Mouse (Mus musculus) megakaryocyte, adult 5-6 weeks (primary cell): Measurements from ENCODE around the gene Ddx55. TPM values are rescaled to one million over a fixed set of nuclear protein-coding genes. Genes with fewer than 3 reads are reported as not detected.
A peak's percentile ranks its signal among the peaks of the same experiment; 100 is the strongest.

ENCODE experiments used
- ATAC-seq: 2 replicates; pipeline ENCODE4 v1.8.0; 2016; ENCODE audit warnings: mild to moderate bottlenecking, inconsistent platforms; ENCODE audit not compliant: poor library complexity, severe bottlenecking
- total RNA-seq, 2 experiments: library from RNA; stranded (forward) in 1 of 2; stranded (reverse) in 1 of 2; fragments of 153-499, 151-499 nt in 1 of 2; fragments of 221-1000, 200-1000 nt in 1 of 2; gene quantifications; 2 replicates each; pipeline versions ENCODE4 v1.2.3 to v1.2.4; 2015 to 2017

The Ddx55 gene
- total RNA-seq (2015) (6.5 and 7.7 TPM in 2 replicates), total RNA-seq (2017) (7.2 and 15.1 TPM in 2 replicates)

DNA sequence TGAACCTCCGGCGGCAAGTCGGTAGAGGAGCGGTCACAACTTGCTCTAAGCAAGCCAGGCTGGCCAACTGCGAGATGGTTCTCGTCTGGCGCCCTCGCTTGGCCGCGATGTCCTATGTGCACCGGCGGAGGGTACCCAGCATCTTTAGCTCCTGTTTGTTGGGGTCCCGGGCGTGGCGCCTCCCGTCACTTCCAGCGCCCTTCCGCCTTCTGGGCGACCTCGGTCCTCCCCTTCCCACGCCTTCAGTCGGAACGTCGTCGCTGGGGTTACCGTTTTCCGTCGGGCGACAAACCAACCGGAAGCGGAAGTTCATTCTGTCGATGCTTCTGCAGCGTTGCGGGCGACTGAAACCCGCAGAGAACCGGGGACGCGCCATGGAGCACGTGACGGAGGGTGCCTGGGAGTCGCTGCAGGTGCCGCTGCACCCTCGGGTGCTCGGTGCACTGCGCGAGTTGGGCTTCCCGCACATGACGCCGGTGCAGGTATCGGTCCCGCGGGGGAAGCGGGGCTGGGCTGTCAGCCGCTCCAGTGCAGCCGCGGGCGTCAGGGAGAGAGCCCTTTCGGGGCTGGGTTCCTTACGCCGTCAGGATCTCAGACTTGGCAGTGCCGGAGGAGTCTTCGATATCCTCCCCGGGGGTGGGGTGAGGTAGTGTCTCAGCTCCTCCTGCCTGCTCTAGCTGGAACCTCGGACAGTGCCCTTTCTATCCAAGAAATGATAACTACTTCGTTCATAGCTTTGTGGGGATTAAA, at the start of gene Ddx55:
TSS of gene Ddx55 (plus strand) at position 307 of the 750 bp plus-strand sequence.
- peak; percentile 98 for ATAC-seq

DNA sequence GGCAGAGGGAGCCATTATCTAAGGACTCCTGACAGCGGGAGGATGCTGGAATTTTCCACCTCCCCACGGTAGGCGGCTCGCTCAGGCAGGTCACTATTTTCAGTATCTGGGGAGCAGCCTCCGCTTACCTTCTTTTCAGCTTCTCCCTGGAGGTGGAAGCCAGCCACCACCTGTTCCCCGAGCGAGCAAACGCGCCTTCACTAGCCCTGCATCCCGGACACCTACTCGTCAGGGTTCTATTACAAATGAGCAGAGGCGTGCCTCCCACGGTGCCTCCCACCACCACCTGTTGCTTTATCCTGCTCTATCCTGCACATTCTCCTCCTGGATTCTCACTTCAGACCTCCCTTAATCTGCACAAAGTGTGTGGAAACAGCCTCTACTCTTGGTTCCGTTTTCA, 48.9 kb upstream of the Ddx55 start:
- no peak for ATAC-seq

GRCm38 (mm10) chr5:124505235-124505634, 47.4 kb upstream of the Ddx55 start:
- ATAC-seq, result no peak

DNA sequence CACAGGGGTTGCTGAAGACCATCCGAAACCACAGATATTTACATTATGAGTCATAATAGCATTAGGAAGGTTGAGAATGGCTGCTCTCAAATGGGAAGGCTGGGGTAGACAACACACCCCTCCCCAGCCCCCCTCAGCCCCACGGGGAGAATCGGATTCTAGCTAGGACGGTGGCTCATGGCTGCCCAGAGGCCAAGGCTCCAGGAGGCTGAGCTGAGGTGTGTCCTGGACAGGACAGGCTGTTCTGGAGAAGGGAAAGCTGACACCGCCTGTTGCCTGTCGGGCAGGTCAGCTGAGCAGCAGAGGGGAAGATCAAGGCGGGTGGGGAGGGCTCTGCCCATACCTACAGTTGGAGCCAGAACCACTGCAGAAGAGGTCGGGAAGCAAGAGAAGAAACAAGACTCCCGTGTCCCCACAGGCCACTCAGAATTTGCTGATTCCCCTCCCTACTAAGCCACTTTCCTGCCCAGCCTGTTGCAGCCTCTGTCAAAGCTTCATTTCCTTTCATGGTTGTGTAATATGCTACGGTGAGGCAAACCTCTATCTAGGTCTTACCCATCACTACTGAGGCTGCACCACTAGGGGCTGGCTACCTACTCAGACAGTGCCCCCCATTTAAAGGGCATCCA, 45.8 kb upstream of the Ddx55 start:
- peak; percentile 91 for ATAC-seq

DNA sequence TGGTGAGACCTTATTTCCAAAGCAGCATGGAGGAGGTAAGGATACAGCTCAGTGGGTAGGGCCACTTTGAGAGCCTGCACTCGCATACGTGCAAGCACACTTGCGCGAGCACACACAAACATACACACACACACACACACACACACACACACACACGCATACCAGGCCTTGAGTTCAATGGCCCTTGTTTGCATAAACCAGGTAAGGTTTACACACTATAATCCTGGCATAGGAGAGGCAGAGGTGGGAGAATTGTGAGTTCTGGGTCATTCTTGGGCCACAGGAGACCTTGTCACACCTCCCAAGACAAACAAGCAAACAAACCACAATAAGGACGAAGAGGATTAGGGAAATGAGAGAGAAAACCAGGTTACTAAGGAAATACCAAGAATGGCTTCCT, 43.5 kb upstream of the Ddx55 start:
- ATAC-seq, result no peak

DNA sequence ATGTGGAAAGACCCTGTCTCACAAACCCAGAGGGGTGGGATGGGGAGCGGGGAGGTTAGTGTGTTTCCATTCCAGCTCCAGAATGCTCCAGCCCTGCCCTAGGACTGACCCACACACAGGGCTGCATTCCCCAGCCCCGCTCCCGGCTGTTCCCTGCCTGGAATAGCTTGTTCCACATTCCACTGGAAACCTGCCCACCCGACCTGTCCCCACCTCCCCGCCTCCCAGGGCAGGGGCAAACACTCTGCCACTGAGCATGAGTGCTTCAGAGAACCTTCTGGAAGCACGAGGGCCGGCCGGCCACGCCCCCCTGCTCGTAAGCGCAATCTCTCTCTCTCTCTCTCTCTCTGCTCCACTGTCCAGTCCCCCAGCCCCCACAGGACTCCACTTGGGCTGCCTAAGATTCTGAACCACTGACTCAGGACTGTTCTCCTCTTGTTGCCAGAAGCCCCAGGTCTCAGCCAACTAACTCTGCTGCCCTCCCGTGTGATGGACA, 42.9 kb upstream of the Ddx55 start:
- no peak for ATAC-seq

DNA sequence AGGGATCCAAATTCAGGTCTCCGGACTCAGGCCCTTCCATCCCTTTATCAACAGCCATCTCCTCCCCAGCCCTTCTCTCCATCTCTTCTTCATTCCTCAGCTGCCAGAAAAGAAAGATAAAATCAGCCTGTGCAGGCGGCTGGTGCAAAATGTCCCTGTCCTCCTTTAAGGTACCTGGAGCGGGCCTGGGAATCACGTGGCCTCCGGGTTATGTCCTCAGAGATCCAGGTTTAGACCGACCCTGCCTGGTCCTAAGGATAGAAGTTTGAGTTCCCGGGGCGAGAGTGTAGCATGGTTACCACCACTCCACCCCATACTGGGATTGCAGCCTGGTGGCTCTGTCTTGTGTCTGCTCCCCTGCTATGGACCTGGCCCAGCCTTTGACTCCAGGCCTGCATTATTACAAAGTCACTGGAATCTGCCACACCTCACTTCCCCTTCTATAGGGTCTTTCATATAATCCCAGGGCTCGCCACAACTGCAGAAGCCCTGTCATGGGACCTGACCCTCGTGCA, 42.1 kb upstream of the Ddx55 start:
- no peak for ATAC-seq

- ATAC-seq, result peak; percentile 54
Observed at GRCm38 (mm10) chr5:124515789-124516188, 36.9 kb upstream of the Ddx55 start.

DNA sequence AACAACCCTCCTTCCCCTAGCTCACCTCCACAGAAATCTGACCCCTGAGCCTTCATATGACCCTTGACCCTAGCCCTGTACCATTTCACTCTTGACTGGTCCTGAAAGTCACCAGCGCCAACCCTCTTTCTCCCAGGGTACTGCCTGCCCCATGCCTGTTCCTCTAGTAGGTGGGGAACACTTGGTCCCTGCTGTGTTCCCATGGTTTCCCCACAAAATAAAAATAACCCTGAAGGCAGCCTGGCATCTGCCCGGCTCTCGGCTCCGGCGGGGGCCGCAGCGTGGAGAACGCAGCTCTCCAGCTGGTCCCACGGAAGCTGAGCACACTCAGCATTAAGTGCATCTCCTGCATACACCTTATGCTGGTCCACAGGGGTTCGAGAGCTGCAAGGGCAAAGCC, 34.0 kb upstream of the Ddx55 start:
- no peak for ATAC-seq

DNA sequence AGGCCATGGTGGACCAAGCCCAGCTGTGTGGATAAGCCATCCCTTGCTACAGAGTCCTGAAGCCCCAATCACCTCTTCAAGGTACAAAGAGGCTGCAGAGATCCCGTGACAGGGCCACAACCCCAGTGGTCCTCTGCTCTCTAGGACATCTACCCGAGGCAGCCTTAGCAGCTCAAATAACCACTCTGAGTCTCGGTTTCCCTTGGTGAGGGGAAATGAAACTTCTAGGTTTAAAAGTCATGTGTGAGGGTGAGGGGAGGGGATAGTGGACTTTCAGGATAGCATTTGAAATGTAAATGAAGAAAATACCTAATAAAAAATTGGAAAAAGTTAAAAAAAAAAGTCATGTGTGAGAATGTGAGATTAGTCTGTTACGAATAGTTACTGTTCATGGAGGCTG, 31.1 kb upstream of the Ddx55 start:
- peak; percentile 56 for ATAC-seq

DNA sequence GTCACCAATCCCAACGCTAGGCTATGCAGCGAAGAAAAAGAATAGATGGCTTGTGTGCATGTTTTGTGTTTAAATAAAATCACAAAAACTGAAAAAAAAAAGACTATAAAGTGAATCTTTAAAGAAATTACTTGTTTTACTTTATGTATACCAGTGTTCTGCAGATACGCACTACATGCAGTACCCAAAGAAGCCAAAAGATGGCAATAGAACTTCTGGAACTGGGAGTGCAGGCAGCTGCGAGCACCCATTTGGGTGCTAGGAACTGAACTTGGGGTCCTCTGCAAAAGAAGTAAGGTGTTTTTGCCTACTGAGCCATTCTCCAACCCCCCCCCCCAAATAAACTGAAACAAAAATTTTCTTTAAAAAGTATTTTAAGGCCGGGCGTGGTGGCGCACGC, 29.6 kb upstream of the Ddx55 start:
- no peak for ATAC-seq

- no peak for ATAC-seq
Observed at GRCm38 (mm10) chr5:124524943-124525342, 27.7 kb upstream of the Ddx55 start.

DNA sequence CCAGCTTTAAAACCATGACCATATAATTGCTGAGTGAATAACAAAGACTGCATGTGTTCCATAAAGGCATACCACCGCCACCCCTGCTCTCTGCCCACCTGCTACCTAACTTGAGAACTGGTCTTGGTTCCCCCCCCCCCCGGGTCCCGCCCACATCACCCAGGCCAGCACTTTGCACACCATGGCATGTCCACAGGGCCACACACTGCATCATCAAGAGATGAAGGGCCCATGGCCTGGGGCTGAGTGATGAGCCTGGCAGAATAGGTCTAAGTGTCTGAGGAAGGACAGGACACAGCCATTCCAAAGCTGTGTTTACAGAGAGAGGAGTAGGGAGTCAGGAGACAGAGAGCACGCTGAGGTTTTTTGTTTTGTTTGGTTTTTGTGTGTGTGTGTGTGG, 24.3 kb upstream of the Ddx55 start:
- ATAC-seq, result no peak

DNA sequence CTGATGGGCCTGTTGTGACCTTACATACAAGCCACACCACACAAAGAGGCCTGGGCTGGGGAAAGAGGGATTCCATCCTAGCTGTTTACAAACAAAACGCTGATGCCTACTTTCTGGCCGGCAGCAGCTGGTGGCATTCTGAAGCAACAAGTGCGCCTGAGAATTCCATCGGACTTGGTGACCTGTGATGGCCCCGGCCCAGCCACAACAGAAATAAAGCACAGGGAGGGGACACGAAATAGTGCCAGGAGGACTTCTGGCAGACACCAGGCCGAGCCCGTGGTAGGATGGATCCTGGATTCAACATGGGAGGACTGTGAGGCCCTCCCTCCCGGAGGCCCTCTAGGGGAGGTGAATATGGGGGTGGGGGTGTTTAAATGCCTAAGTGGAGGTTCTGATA, 23.9 kb upstream of the Ddx55 start:
- no peak for ATAC-seq

- ATAC-seq, result no peak
Observed at GRCm38 (mm10) chr5:124529191-124529651, 23.4 kb upstream of the Ddx55 start.

DNA sequence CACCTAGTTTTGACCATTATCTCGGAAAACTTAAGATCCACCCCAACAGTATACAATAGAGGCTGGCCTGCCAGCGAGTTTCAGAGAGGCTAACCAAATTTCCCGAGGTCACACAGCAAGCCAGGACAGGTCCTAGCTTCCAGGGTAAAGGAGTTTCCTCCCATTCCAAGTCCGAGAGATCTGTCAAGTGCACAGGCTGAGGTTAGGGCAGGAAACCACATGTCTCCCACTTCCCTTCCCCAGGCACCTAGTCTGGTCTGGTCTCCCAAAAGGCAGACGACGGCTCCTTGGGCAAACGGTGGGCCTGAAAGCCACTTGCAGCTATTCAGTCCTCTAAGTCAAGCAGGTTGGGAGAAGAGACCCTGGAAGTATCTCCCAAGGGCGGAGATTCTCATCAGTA, 23.0 kb upstream of the Ddx55 start:
- ATAC-seq, result peak; percentile 60

DNA sequence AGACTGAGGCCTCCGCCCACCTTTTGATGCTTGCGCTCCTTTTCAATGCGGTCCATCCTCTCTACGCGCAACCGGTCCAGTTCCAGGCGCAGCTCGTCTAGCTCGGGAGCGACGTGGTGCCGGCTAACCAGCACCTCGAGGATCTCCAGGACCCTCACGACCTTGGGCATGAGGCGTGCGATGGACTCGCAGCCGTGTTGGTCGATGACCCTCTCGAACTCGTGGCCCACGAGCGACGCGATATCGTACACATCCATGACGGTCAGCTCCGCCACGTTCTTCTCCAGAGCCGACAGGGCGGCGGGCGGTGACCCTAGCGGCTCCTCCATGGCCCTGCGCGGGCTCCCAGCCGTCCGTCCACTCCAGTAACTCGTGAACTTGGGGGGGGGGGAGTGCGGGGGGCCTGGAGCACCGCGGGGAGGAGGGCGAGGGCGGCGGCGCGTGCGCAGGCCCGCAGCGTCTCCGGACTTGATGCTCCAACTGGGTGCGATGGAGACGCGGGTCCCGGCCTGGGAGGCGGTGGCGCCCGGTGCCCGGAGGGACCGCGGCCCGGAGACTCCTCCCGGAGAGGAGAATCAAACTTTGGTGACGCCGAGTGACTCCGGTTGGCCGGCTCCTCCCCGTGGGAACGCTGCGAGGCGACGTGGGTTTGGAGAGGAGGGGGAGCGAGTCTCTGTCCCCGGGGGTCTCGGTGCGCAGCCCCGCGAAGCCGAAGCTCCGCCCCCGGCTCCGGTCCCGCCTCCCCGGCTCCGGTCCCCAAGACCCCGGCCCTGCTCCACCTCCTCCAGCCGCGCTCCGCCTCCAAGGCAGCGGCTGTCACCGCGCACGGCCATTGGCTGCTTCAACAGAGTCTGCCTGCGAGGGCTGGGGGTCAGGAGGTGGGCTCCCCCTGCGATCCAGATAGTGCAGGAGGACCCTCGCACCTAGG, 21.7 kb upstream of the Ddx55 start, which contains the start of gene Rilpl1:
TSS of gene Rilpl1 (minus strand) at position 737 of the 928 bp plus-strand sequence.
- peak; percentile 56 for ATAC-seq

DNA sequence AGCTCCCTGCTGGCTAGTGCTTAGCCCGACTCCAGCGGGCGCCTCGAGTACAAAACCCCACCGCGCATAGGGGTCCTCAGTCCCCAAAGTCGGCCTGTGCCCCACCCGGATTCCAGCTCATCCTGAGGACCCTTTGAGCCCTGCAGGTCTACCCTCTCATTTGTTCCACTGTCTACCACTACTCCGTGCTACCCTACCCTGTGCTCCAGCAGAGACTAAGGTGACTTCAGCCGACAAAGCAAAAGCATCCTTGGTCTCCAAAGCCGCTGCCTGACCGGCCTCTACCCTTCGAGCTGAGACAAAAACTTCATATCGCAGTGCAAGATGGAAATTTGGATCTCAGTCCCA, 21.1 kb upstream of the Ddx55 start:
- no peak for ATAC-seq

DNA sequence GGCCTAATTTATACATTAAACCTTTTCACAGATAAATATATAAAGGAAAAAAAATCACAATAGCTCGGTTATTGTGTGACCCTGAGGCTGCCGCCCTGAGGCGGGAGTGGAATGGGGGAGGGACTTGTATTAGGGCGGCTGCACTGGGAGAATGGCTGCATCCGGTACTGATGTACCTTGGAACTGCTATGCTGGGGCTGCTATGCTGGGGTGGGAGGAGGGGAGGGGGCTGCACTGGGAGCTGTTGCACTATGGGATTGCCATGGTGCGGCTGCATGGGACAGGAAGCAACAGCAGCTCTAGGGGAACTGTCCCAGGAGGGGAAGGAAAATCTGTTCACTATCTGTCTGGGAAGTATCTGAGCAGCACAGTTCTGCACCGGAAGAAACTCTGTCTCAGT, 20.2 kb upstream of the Ddx55 start:
- no peak for ATAC-seq

DNA sequence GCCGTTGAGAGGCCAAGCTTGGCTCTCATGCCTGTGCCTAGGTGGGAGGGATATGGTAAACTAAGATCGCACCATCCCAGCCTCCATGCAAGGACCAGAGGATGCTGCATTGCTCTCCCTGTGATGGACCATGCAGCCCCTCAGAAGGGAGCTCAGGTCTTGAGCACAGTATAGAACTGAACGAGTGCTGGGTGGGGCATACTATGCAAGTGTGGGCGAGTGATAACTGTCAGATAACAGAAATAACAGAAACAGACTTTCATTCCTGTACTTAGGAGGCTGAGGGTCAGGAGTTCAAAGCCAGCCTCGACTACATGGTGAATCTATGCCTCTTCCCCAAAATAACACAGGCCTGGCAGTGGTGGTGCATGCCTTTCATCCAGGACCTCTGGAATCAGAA, 17.6 kb upstream of the Ddx55 start:
- ATAC-seq, result no peak

DNA sequence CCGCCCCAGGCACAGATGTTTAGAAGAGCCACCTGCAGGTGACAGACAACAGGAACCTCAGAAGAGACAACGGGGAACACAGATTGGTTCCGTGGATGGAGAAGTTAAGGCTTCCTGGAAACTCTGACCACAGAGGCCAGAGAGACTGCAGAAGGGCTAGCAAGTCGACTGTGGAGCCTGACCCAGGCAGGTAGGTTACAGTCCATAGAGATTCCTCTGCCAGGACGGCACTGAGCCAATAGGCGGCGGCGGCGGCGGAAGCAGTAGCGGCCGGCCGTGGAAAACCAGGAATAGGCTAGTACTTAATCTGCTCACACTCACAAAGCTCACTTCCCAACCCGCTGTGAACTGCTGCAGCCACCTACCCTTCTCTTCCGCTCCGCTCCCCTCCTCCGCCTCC, 15.9 kb upstream of the Ddx55 start:
- peak; percentile 43 for ATAC-seq
